Mouse (Mus musculus): ENCODE measurements around the gene Rtel1. TPM values are rescaled to one million over a fixed set of nuclear protein-coding genes. Genes with fewer than 3 reads are reported as not detected.

The Rtel1 gene
- polyA plus RNA-seq, 1 experiment from 2014 or later = 46.5 TPM

DNA sequence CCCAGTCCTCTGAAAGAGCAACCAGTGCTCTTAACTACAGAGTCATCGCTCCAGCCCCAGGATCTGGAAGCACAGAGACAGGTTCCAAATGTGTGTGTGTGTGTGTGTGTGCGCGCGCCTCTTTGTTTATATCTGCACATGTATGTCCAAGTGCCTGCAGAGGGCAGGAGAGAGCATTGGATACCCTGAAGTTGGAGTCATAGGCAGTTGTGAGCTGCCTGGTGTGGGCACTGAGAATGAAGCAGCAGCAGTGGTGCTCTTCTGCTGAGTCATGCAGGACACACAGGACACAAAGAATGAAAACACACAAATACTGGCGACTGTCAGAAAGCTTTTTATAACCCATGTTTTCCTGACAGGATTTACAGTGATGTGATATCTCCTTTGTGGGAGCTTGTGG, 50.5 kb downstream of the Rtel1 start:
- ATAC-seq = no peak
- in situ Hi-C loops (cut with MboI; ENCODE audit: low pct_unique_long_range_greater_than_20kb) = no loop called here
- no peak for TF ChIP-seq CTCF (IDR thresholded peaks at IDR 0.05)
- ChIA-PET CTCF (interaction anchor here (0.8 to 1.1 kb wide), 2 partner anchors 8 to 25 kb away, joined by 3 read pairs; no protein-coding TSS in a partner anchor), POLR2A (no interaction called here)
- no peak for DNase-seq (ENCODE audit: low read depth, low spot score)
- no peaks in the 10 kb centered on the region for H3K27me3 ChIP-seq

DNA sequence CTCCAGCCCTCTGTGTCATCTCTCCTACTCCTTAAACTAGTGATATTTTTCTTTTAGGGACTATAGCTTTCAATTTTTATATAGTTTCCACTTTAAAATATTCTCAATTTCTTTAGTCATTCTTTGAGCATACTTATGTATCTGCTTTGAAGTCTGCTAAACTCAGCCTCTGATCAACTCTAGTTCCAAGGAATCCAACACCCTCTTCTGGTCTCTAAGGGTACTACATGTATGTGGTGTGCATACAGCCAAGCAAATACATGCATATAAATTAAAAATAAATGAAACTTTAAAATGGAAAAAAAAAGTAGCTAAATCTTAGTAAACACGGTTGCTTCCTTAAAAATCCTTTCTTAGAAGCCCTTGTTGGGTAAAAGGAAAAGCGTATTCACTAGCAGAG, 56.2 kb downstream of the Rtel1 start:
- TF ChIP-seq CTCF (IDR thresholded peaks at IDR 0.05) = no peak
- H3K27me3 ChIP-seq = no peaks in the 10 kb centered on the region
- CTCF ChIA-PET = interaction anchor here (1.7 to 3.1 kb wide), 6 partner anchors 8 to 189 kb away, joined by 5 to 13 read pairs (median 8); partner anchors contain the start of genes Arfrp1 and Ppdpf
- in situ Hi-C loops (cut with MboI; ENCODE audit: low pct_unique_long_range_greater_than_20kb) = no loop called here
- DNase-seq (ENCODE audit: low read depth, low spot score) (no peak), ATAC-seq (no peak)
- POLR2A ChIA-PET = interaction anchor here (0.9 to 1.1 kb wide), 2 partner anchors 10 to 121 kb away, joined by 3 read pairs; partner anchors contain the start of gene Tpd52l2

DNA sequence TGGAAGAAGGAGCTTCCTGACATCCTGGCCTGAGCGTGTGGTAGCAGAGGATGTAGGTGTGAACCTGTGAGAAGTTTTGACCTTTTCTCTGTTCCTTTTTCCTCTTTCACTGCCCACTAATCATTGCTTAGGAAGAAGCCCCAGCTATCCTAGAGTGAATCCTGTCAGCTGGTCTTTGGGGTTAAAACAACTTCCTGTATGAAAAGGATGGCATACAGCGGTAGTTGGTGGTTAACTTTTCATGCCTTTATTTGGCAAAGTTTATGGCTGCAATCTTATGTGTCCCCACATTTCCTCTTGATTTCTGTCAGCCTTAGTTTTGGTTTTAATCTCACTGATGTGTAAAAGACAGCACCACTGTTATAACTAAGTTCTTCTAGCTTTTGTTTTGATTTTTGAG, 57.7 kb downstream of the Rtel1 start:
- H3K27me3 ChIP-seq = no peaks in the 10 kb centered on the region
- no peak for TF ChIP-seq CTCF (IDR thresholded peaks at IDR 0.05)
- in situ Hi-C loops (cut with MboI; ENCODE audit: low pct_unique_long_range_greater_than_20kb) = no loop called here
- ATAC-seq (no peak), DNase-seq (ENCODE audit: low read depth, low spot score) (no peak)
- ChIA-PET CTCF (interaction anchor here (1.0 to 3.1 kb wide), 7 partner anchors 9 to 302 kb away, joined by 3 to 13 read pairs (median 6); partner anchors contain the start of genes Arfrp1 and Ppdpf), POLR2A (no interaction called here)

DNA sequence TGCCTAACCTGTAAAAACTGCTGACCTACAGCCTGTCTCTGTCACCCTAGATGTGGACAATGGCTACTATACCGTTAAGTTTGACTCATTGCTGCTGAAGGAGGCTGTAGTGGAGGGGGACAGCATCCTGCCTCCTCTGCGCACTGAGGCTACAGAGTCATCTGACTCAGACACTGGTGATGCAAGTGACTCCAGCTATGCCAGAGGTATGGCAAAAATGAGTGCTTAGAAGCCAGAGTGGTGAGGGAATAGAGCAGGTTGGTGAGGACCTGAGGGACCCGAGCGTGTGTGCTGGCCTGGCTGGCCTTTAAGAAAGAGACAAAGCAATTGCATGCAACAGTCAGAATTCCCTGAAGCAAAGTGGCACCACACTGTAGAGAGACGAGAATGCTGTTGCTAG, 59.2 kb downstream of the Rtel1 start:
- ChIA-PET POLR2A (no interaction called here), CTCF (interaction anchor here (0.6 to 0.9 kb wide), 2 partner anchors 9 to 12 kb away, joined by 3 to 5 read pairs; no protein-coding TSS in a partner anchor)
- TF ChIP-seq CTCF (IDR thresholded peaks at IDR 0.05) = no peak

DNA sequence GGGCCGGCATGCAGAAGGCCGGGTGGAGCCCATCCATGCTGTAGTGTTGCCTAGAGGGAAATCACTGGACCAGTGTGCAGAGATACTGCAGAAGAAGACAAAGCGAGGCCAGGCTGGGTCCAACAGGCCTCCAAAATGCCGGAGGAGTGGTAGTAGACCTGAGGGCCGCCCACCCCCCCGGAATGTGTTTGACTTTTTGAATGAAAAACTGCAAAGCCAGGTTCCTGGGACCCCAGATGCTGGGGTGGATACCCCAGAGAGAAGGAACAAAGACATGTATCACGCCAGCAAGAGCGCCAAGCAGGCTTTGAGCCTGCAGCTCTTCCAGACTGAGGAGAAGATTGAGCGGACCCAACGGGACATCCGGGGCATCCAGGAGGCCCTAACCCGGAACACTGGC, 60.2 kb downstream of the Rtel1 start, which contains the start of gene Lime1:
Lime1 (plus strand) TSS at position 301 of the 400 bp plus-strand sequence.
- POLR2A ChIA-PET = no interaction called here
- CTCF ChIA-PET = interaction anchor here (0.9 to 1.1 kb wide), 2 partner anchors 13 to 14 kb away, joined by 3 to 5 read pairs; no protein-coding TSS in a partner anchor
- in situ Hi-C loops (cut with MboI; ENCODE audit: low pct_unique_long_range_greater_than_20kb) = no loop called here
- H3K27me3 ChIP-seq = no peaks in the 10 kb centered on the region
- no peak for DNase-seq (ENCODE audit: low read depth, low spot score)
- ATAC-seq = no peak
- no peak for TF ChIP-seq CTCF (IDR thresholded peaks at IDR 0.05)

More for the DNA sequence above, 59.2 kb downstream of the Rtel1 start:
- in situ Hi-C loops (cut with MboI; ENCODE audit: low pct_unique_long_range_greater_than_20kb) = no loop called here
- ATAC-seq (peak; percentile 94), DNase-seq (ENCODE audit: low read depth, low spot score) (no peak)
- no peaks in the 10 kb centered on the region for H3K27me3 ChIP-seq

DNA sequence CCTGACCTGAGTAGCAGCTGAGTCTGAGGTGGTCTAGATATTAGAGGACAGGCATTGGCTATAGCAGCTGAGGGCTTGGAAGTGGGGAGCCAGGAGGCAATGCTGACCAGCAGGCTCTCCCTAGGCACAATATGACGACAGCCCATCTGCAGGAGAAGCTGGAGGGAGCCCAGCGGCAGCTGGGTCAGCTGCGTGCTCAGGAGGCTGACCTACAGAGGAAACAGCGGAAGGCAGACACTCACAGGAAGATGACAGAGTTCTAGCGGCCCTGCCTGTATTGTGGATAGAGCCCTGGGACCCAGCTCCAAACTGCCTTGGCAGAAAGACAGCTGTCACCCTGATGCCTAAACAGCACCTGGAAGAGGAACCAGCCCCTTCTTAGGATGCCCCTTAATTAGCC, 60.7 kb downstream of the Rtel1 start:
- H3K27me3 ChIP-seq = no peaks in the 10 kb centered on the region
- no peak for DNase-seq (ENCODE audit: low read depth, low spot score)
- ATAC-seq = no peak
- no peak for TF ChIP-seq CTCF (IDR thresholded peaks at IDR 0.05)
- in situ Hi-C loops (cut with MboI; ENCODE audit: low pct_unique_long_range_greater_than_20kb) = no loop called here
- ChIA-PET POLR2A (no interaction called here), CTCF (no interaction called here)

DNA sequence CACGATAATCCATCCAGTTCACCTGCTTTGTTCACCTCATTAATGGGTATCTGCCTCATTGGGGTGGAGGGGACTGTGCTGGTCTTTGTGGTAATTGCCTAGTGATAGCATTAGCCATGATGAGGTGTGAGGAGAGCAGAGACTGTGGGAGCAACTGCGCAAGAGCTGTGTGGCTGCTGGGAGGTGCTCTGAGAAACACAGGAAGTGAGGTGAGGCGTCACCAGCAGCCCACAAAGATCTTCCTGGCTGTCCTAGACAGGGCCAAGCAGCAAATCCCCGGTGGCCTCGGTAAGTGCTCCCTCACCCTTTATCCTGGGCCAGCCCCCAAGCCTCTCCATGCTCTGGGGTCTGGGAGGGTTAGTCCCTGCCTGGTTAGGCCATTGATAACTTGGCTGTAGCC, 61.6 kb downstream of the Rtel1 start:
- TF ChIP-seq CTCF (IDR thresholded peaks at IDR 0.05) = no peak
- CTCF ChIA-PET = interaction anchor here (0.9 to 1.3 kb wide), 2 partner anchors 11 to 24 kb away, joined by 3 to 5 read pairs; no protein-coding TSS in a partner anchor
- in situ Hi-C loops (cut with MboI; ENCODE audit: low pct_unique_long_range_greater_than_20kb) = no loop called here
- no peak for DNase-seq (ENCODE audit: low read depth, low spot score)
- POLR2A ChIA-PET = no interaction called here
- no peaks in the 10 kb centered on the region for H3K27me3 ChIP-seq
- ATAC-seq = no peak

DNA sequence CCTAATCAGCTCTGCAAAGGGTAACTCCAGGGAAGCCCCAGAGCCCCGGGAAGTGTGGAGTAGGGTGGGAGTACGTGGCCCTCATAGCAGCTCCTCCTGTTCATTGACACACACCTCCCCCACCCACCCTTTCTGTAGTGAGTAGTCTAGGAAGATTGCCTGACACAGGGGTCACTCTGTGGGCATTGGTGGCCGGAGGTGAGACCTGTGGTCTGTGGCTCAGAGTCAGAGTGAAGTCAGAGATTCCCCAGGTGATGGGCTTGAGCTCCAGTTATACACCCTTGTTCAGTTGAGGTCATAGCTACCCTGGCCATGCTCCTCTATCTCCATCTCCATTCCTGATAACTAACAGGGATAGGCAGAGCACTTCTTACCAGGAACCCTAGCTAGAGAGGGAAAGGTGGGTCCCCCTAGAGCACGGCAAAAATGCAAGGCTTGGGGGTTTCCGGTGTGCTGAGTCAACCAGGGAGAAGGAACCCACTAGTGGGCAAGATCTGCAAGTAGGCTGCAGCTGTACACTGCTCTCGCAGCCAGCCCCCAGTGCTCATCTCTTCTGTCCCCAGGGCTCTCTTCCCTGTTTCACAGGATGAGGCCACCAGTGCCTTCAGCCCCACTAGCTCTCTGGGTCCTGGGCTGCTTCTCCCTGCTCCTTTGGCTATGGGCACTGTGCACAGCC, 62.2 kb downstream of the Rtel1 start:
- ATAC-seq (no peak), DNase-seq (ENCODE audit: low read depth, low spot score) (no peak)
- ChIA-PET POLR2A (no interaction called here), CTCF (interaction anchor here (0.9 to 1.3 kb wide), 2 partner anchors 10 to 24 kb away, joined by 3 to 5 read pairs; no protein-coding TSS in a partner anchor)
- no peaks in the 10 kb centered on the region for H3K27me3 ChIP-seq
- no peak for TF ChIP-seq CTCF (IDR thresholded peaks at IDR 0.05)
- in situ Hi-C loops (cut with MboI; ENCODE audit: low pct_unique_long_range_greater_than_20kb) = no loop called here

DNA sequence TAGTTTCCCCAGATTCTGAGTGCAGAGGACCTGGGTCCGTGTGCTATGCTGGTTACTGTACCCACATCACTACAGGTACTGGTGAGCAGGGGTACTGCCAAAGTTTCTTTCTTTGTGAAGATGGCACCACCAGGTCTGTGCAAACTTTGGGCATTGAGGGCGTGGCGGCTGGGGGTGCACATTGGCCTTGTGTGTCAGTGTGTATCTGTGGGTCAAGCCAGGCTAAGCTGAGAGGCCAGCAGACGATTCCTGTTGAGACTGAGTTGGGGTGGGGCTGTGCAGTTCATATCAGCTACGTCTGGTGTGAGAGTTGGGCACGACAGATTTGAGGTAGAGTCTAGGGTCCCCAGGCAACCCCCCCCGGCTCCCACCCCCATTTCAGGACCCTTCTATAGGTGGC, 64.9 kb downstream of the Rtel1 start:
- in situ Hi-C loops (cut with MboI; ENCODE audit: low pct_unique_long_range_greater_than_20kb) = no loop called here
- ATAC-seq = no peak

DNA sequence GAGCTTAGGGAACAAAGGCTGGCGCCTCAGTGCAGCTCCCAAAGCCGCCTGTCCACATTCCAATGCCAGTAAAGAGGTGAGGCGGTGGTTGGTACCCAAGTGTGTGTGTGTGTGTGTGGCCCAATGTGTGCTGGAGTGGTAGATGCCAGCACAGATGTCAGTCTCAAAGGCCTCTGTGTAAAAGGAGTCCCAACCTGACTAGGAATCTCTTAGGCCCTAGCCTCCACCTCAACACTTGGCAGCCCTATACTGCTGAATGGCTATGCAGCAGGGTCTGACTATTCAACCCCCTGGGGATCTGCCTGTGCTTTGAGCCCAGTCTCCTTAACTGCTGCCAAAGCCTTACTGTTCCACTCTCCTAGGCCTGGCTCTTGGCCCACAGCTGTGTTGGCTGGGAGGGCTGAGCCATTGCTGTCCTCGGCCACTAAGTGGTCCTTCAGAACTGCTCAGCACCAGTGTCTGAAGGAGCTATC, 65.4 kb downstream of the Rtel1 start:
- CTCF ChIA-PET = interaction anchor here (0.9 to 1.3 kb wide), 2 partner anchors 9 to 81 kb away, joined by 3 to 4 read pairs; no protein-coding TSS in a partner anchor
- in situ Hi-C loops (cut with MboI; ENCODE audit: low pct_unique_long_range_greater_than_20kb) = no loop called here
- no peaks in the 10 kb centered on the region for H3K27me3 ChIP-seq
- POLR2A ChIA-PET = interaction anchor here (0.5 kb wide), 1 partner anchor 210 kb away, joined by 5 read pairs; no protein-coding TSS in a partner anchor
- DNase-seq (ENCODE audit: low read depth, low spot score) (no peak), ATAC-seq (no peak)
- TF ChIP-seq CTCF (IDR thresholded peaks at IDR 0.05) = no peak

More for the DNA sequence above, 64.9 kb downstream of the Rtel1 start:
- no peak for DNase-seq (ENCODE audit: low read depth, low spot score)
- POLR2A ChIA-PET = no interaction called here
- CTCF ChIA-PET = interaction anchor here (1.3 to 1.8 kb wide), 2 partner anchors 8 to 10 kb away, joined by 4 to 7 read pairs; no protein-coding TSS in a partner anchor
- no peaks in the 10 kb centered on the region for H3K27me3 ChIP-seq
- no peak for TF ChIP-seq CTCF (IDR thresholded peaks at IDR 0.05)

DNA sequence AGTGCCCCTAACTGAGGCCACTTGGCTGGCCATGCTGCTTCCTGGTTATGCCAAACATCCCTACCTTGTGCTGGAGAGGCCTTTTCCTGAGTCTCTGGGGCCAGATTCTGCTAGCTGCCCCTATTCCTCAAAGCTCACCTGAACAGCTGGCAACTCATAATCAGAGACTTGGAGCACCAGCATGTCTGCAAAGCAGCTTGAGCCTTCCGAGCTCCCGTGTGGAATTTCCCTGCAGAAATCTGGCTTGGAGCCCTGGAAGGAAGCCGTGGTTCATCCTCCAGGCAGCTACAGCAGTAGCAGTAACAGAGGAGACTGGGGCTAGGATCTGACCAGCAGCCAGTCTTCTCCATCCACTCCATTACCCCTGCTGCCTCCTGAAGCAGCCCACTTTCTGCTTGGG, 66.3 kb downstream of the Rtel1 start:
- no peak for DNase-seq (ENCODE audit: low read depth, low spot score)
- ChIA-PET POLR2A (interaction anchor here (0.5 kb wide), 1 partner anchor 209 kb away, joined by 5 read pairs; no protein-coding TSS in a partner anchor), CTCF (interaction anchor here (0.9 to 1.8 kb wide), 2 partner anchors 10 to 80 kb away, joined by 3 to 13 read pairs; no protein-coding TSS in a partner anchor)
- in situ Hi-C loops (cut with MboI; ENCODE audit: low pct_unique_long_range_greater_than_20kb) = no loop called here
- no peak for ATAC-seq
- no peak for TF ChIP-seq CTCF (IDR thresholded peaks at IDR 0.05)
- no peaks in the 10 kb centered on the region for H3K27me3 ChIP-seq
